Mouse (Mus musculus): ENCODE data around the gene Zfp775. TPM values are rescaled to one million over a fixed set of nuclear protein-coding genes. Genes with fewer than 3 reads are reported as not detected.
A peak's percentile ranks its signal among the peaks of the same experiment; 100 is the strongest.

Zfp775 gene
- polyA plus RNA-seq, 1 experiment from 2014 or later: 4.8 TPM

- Histone ChIP-seq H3K27me3 (replicated peaks) (peaks cover 52% of the 10 kb centered on the region), H3K4me2 (peak overlapping the region; percentile 74), H3K36me3 (no peaks in the 10 kb centered on the region), H3K4me3 (peak overlapping the region; percentile 51), H3K9me3 (no peaks in the 10 kb centered on the region), H3K9ac (peak overlapping the region; percentile 74), H3K27ac (replicated peaks) (no peak overlapping the region), H3K4me1 (peaks cover 28% of the 10 kb centered on the region)
- ATAC-seq (ENCODE audit: extremely low read depth, insufficient number of reproducible peaks, low FRiP score, low TSS enrichment): no peak
- WGBS: 4% methylated on average over 13 of the region's 13 CpGs
These were observed 27.8 kb downstream of the Zfp775 start for GRCm38 (mm10) chr6:48629661-48630034.

GRCm38 (mm10) chr6:48630831-48631230 is 29.0 kb downstream of the Zfp775 start:
- no peak overlapping the region for H3K4me2 ChIP-seq
- H3K27ac ChIP-seq (replicated peaks): no peak overlapping the region
- H3K9me3 ChIP-seq: no peaks in the 10 kb centered on the region
- WGBS: 81% methylated on average over 8 of the region's 8 CpGs
- H3K36me3 ChIP-seq: no peaks in the 10 kb centered on the region
- no peak for ATAC-seq (ENCODE audit: extremely low read depth, insufficient number of reproducible peaks, low FRiP score, low TSS enrichment)
- H3K4me1 ChIP-seq: peaks cover 28% of the 10 kb centered on the region
- no peak overlapping the region for H3K9ac ChIP-seq
- H3K4me3 ChIP-seq: no peak overlapping the region
- H3K27me3 ChIP-seq (replicated peaks): peaks cover 41% of the 10 kb centered on the region

- no peaks in the 10 kb centered on the region for H3K36me3 ChIP-seq
- H3K27ac ChIP-seq (replicated peaks): no peak overlapping the region
- H3K4me2 ChIP-seq: no peak overlapping the region
- H3K4me1 ChIP-seq: peaks cover 18% of the 10 kb centered on the region
- ATAC-seq (ENCODE audit: extremely low read depth, insufficient number of reproducible peaks, low FRiP score, low TSS enrichment): no peak
- peaks cover 6% of the 10 kb centered on the region; the same call in 1 of the 2 replicates for H3K27me3 ChIP-seq (replicated peaks)
- WGBS: 71% methylated on average over 2 of the region's 2 CpGs
- no peaks in the 10 kb centered on the region for H3K9me3 ChIP-seq
- no peak overlapping the region for H3K9ac ChIP-seq
- no peak overlapping the region for H3K4me3 ChIP-seq
These were observed 33.2 kb downstream of the Zfp775 start for GRCm38 (mm10) chr6:48635105-48635504.

- ATAC-seq (ENCODE audit: extremely low read depth, insufficient number of reproducible peaks, low FRiP score, low TSS enrichment): no peak
- peak overlapping the region; percentile 29 for H3K4me2 ChIP-seq
These were observed 34.7 kb downstream of the Zfp775 start for GRCm38 (mm10) chr6:48636515-48636914.

GRCm38 (mm10) chr6:48637811-48638500 is 36.1 kb downstream of the Zfp775 start:
- Histone ChIP-seq H3K4me1 (peaks cover 18% of the 10 kb centered on the region), H3K27me3 (replicated peaks) (no peaks in the 10 kb centered on the region), H3K36me3 (no peaks in the 10 kb centered on the region), H3K9me3 (no peaks in the 10 kb centered on the region), H3K9ac (no peak overlapping the region), H3K27ac (replicated peaks) (no peak overlapping the region), H3K4me3 (no peak overlapping the region), H3K4me2 (no peak overlapping the region)
- no peak for ATAC-seq (ENCODE audit: extremely low read depth, insufficient number of reproducible peaks, low FRiP score, low TSS enrichment)
- WGBS: 68% methylated on average over 6 of the region's 6 CpGs

More at GRCm38 (mm10) chr6:48636515-48636914, 34.7 kb downstream of the Zfp775 start:
- no peaks in the 10 kb centered on the region for H3K9me3 ChIP-seq
- H3K4me1 ChIP-seq: peaks cover 18% of the 10 kb centered on the region
- H3K27me3 ChIP-seq (replicated peaks): no peaks in the 10 kb centered on the region
- H3K9ac ChIP-seq: no peak overlapping the region
- no peak overlapping the region for H3K4me3 ChIP-seq
- peak overlapping the region; percentile 67 for H3K27ac ChIP-seq (replicated peaks)
- H3K36me3 ChIP-seq: no peaks in the 10 kb centered on the region
- 35% methylated on average over 6 of the region's 6 CpGs for WGBS

GRCm38 (mm10) chr6:48638553-48638952 is 36.7 kb downstream of the Zfp775 start:
- Histone ChIP-seq H3K27me3 (replicated peaks) (no peaks in the 10 kb centered on the region), H3K4me2 (no peak overlapping the region), H3K9me3 (no peaks in the 10 kb centered on the region), H3K4me3 (no peak overlapping the region), H3K27ac (replicated peaks) (no peak overlapping the region), H3K36me3 (no peaks in the 10 kb centered on the region), H3K4me1 (peaks cover 18% of the 10 kb centered on the region), H3K9ac (no peak overlapping the region)
- no peak for ATAC-seq (ENCODE audit: extremely low read depth, insufficient number of reproducible peaks, low FRiP score, low TSS enrichment)
- WGBS: 57% methylated on average over 2 of the region's 2 CpGs

GRCm38 (mm10) chr6:48641391-48641790 is 39.5 kb downstream of the Zfp775 start:
- Histone ChIP-seq H3K4me3 (no peak overlapping the region), H3K36me3 (no peaks in the 10 kb centered on the region), H3K27me3 (replicated peaks) (peaks cover 3% of the 10 kb centered on the region; the same call in 1 of the 2 replicates), H3K9me3 (no peaks in the 10 kb centered on the region), H3K4me2 (no peak overlapping the region), H3K4me1 (peaks cover 17% of the 10 kb centered on the region), H3K27ac (replicated peaks) (no peak overlapping the region), H3K9ac (no peak overlapping the region)
- no peak for ATAC-seq (ENCODE audit: extremely low read depth, insufficient number of reproducible peaks, low FRiP score, low TSS enrichment)
- WGBS: 63% methylated on average over 6 of the region's 6 CpGs

GRCm38 (mm10) chr6:48642764-48643292 is 41.0 kb downstream of the Zfp775 start:
- Histone ChIP-seq H3K9ac (no peak overlapping the region), H3K36me3 (no peaks in the 10 kb centered on the region), H3K4me2 (no peak overlapping the region), H3K9me3 (no peaks in the 10 kb centered on the region), H3K27me3 (replicated peaks) (peaks cover 3% of the 10 kb centered on the region; the same call in 1 of the 2 replicates), H3K27ac (replicated peaks) (no peak overlapping the region), H3K4me3 (no peak overlapping the region), H3K4me1 (peaks cover 3% of the 10 kb centered on the region; the same call in 1 of the 2 replicates)
- 17% methylated on average over 4 of the region's 4 CpGs for WGBS
- no peak for ATAC-seq (ENCODE audit: extremely low read depth, insufficient number of reproducible peaks, low FRiP score, low TSS enrichment)

GRCm38 (mm10) chr6:48645660-48646308 is 43.9 kb downstream of the Zfp775 start:
- Histone ChIP-seq H3K4me3 (no peak overlapping the region), H3K36me3 (no peaks in the 10 kb centered on the region), H3K4me2 (0 out of 2 replicates have a peak overlapping the region, but pooled peaks have one; percentile 22), H3K9me3 (no peaks in the 10 kb centered on the region), H3K27me3 (replicated peaks) (peaks cover 3% of the 10 kb centered on the region; the same call in 1 of the 2 replicates), H3K4me1 (no peaks in the 10 kb centered on the region), H3K27ac (replicated peaks) (0 out of 2 replicates have a peak overlapping the region, but pooled peaks have one; percentile 24), H3K9ac (peak overlapping the region; percentile 63; the same call in 1 of the 2 replicates)
- no peak for ATAC-seq (ENCODE audit: extremely low read depth, insufficient number of reproducible peaks, low FRiP score, low TSS enrichment)
- WGBS: 12% methylated on average over 12 of the region's 12 CpGs

GRCm38 (mm10) chr6:48646309-48646690 is 44.4 kb downstream of the Zfp775 start:
- Histone ChIP-seq H3K9me3 (no peaks in the 10 kb centered on the region), H3K4me2 (no peak overlapping the region), H3K9ac (no peak overlapping the region; the same call in 1 of the 2 replicates), H3K27ac (replicated peaks) (no peak overlapping the region), H3K4me1 (no peaks in the 10 kb centered on the region), H3K36me3 (no peaks in the 10 kb centered on the region), H3K4me3 (no peak overlapping the region), H3K27me3 (replicated peaks) (peaks cover 3% of the 10 kb centered on the region; the same call in 1 of the 2 replicates)
- ATAC-seq (ENCODE audit: extremely low read depth, insufficient number of reproducible peaks, low FRiP score, low TSS enrichment): no peak
- WGBS: 59% methylated on average over 4 of the region's 4 CpGs

GRCm38 (mm10) chr6:48646995-48647394 is 45.1 kb downstream of the Zfp775 start, which contains the start of gene Gimap8:
Gene Gimap8, plus strand, starts transcription at chr6:48647234.
- peak within 1 kb of the TSS; percentile 30 for H3K9ac ChIP-seq
- no peaks in the 10 kb centered on the region for H3K36me3 ChIP-seq
- peak within 1 kb of the TSS; percentile 23; the same call in 1 of the 2 replicates for H3K4me2 ChIP-seq
- no peak within 1 kb of the TSS for H3K27ac ChIP-seq (replicated peaks)
- 37% methylated on average over 3 of the region's 3 CpGs for WGBS
- no peak for ATAC-seq (ENCODE audit: extremely low read depth, insufficient number of reproducible peaks, low FRiP score, low TSS enrichment)
- no peaks in the 10 kb centered on the region for H3K9me3 ChIP-seq
- peaks cover 3% of the 10 kb centered on the region; the same call in 1 of the 2 replicates for H3K27me3 ChIP-seq (replicated peaks)
- H3K4me1 ChIP-seq: no peaks in the 10 kb centered on the region
- H3K4me3 ChIP-seq: no peak within 1 kb of the TSS
